Mouse (Mus musculus): Measurements from ENCODE around the gene Mical2. TPM values are rescaled to one million over a fixed set of nuclear protein-coding genes. Genes with fewer than 3 reads are reported as not detected.

Mical2 gene
- total RNA-seq, 2 experiments from 2014 or later: 691 to 703 TPM

GRCm38 (mm10) chr7:112407597-112407996 is 181.9 kb downstream of the Mical2 start:
- peak; percentile 40 to 45 for DNase-seq

DNA sequence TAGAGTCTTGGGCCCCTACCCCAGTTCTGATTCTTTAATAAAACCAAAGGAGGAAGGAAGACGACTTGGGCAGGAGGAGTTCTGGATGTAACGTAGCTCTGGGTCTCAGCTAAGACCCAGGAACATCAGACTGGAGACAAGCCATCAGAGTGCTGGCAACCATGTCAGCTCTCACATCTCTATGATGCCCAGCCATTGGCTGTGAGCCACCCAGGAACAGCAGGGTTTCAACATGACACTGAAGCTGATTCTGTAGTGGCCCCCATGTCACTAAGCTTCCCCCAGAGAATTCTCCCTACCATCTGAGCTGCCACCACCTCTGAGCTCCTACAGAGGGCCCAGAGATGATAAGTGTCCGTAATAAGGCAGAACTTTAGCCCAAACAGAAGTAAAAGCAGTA is 184.3 kb downstream of the Mical2 start:
- no peak for DNase-seq

GRCm38 (mm10) chr7:112413286-112413685 is 187.6 kb downstream of the Mical2 start:
- DNase-seq: no peak

GRCm38 (mm10) chr7:112416058-112416526 is 190.4 kb downstream of the Mical2 start:
- no peak for DNase-seq

DNA sequence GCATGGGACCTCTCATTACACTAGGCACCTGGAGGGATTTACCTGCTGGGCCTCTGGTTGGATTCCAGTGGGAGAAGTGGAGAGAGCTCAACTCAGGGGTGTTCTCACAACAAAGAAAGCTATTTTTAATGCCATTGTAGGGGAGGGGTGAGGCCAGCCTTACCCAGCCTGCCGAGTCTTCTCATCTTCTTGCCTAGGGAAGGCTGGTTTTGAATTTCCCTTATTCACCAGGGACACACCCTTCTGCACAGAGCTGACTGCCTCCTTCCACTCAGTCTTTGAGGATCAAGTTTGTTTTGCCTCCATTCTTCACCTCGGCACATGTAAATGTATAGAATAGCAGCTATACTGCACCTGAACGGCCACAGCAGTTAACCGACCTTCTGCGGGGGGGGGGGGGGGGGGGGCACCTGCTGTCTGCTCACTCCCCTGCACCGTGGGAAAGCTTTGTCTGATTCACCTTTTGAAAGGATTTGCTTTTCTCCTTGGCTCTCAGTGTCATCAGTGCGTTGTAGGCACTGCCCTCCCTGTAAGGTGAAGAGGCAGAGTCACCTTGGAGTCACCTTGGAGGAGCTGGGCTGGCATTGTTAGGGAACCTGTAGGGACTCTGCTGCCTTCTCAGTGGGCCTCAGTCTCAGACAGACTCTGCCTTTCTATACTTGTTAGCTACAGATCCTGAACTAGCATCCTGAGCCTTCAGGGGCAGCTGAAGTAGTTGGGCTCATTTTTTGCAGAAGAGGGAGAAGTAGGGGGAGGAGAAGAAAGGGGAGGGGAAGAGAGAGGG is 191.3 kb downstream of the Mical2 start:
- no peak for DNase-seq

DNA sequence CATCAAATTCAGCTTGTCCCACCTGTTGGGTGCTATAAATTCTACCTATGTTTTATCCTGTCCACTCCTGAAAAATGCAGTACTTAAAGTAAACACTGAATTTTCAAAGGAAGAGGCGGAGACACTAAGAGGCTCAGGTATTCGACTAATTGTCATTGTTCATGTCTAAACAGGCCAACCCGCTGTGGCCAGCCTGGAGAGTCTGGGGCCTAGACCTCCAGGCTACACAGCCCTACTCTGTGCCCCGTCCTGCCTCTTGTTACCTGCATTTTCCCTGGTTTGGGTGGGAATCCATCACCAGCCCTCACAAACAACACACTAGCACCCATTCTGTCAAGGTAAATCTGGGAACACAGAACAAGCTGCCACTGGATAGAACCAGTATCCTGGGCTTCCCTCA is 191.9 kb downstream of the Mical2 start:
- DNase-seq: no peak

- no peak for DNase-seq
Observed at GRCm38 (mm10) chr7:112423438-112423837, 197.8 kb downstream of the Mical2 start.

GRCm38 (mm10) chr7:112426811-112427210 is 201.2 kb downstream of the Mical2 start:
- DNase-seq: no peak

GRCm38 (mm10) chr7:112427357-112428157 is 201.9 kb downstream of the Mical2 start, which contains the start of gene Parva:
TSS of gene Parva (plus strand) at chr7:112427505.
- DNase-seq: peak; percentile 59 to 66

DNA sequence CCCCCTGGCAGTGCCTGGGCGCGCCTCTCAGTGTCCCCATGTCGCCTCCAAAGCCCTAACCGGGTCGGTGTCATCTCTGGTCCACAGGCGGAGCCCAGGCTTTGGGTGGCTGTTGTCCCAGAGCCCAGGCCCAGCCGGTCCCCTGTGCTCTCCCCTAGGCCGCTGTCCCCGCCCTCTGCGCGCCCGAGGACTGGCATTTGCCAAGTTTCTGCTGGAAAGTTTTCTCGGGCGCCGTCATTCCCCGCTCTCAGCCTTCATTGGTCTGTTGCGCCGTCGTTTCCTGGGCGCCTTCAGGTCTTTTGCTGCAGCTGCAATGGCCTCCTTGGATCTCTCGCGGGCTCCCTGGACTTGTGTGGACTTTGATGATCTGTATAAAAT is 202.5 kb downstream of the Mical2 start:
- DNase-seq: peak in 1 of 2 experiments; percentile 69

- DNase-seq: no peak
Observed at GRCm38 (mm10) chr7:112439846-112440245, 214.2 kb downstream of the Mical2 start.

- no peak for DNase-seq
Observed at GRCm38 (mm10) chr7:112444152-112444984, 218.7 kb downstream of the Mical2 start.

- DNase-seq: no peak
Observed at GRCm38 (mm10) chr7:112444985-112445367, 219.3 kb downstream of the Mical2 start.

- no peak for DNase-seq
Observed at GRCm38 (mm10) chr7:112446498-112446897, 220.8 kb downstream of the Mical2 start.

- no peak for DNase-seq
Observed at GRCm38 (mm10) chr7:112449954-112450700, 224.5 kb downstream of the Mical2 start.

- DNase-seq: no peak
Observed at GRCm38 (mm10) chr7:112452471-112452870, 226.8 kb downstream of the Mical2 start.

DNA sequence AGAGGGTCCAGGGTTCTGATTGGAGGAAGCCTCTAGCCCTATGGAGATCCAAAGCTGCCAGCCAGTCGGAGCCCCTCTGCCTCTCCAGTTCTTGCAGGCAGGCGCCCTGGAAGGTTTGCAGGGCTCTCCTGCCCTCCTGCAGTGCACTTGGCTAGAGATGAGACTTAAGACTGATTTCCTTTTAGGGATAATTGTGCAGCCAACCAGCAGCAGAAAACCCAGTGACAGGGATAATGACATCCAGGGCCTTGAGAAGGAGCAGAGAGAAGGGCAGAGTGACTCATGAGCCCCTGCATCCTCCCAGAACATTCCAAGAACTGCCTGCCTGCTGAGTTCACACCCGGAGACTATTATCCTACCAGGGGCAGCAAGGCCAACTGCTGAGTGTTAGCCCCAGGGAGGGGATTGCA is 228.2 kb downstream of the Mical2 start:
- DNase-seq: no peak

DNA sequence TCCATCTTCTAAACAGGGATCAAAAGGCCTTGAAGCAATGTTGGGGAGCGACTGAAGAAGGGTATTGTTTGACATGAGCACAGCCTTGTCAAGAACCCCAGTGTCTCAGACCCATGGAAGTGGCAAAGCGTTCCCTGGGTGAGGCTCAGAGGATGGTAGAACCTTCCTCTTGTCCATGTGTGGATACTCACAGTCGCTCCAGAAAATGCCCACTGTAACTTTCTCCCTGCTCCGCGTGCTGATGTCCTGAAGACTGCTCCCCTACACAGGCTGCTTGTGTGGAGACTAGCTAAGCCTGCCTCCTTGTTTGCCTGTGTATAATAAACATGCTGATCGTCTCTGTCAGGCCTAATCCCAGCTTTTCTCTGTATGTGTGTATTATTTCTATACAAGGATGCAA is 228.7 kb downstream of the Mical2 start:
- no peak for DNase-seq

DNA sequence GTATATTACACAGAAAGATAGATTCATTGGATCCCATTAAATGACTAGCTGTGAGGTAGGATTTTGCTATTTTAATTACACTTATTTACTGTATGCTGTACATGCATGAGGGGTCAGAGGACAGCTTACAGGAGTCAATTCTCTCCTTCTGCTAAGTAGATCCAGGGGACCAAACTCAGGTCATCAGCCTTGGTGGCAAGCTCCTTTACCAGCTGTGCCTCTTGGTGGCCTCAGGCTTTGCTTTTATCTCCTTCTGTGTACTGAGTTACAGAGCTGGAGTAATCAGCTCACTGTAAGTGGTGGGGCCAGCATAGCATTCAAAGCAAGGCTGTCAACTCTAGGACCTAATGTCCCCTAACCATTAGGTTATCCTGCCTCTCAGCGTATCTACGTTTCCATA is 229.3 kb downstream of the Mical2 start:
- DNase-seq: no peak

- no peak for DNase-seq
Observed at GRCm38 (mm10) chr7:112455566-112456110, 230.0 kb downstream of the Mical2 start.

- DNase-seq: no peak
Observed at GRCm38 (mm10) chr7:112457373-112457772, 231.7 kb downstream of the Mical2 start.

- no peak for DNase-seq
Observed at GRCm38 (mm10) chr7:112457920-112458319, 232.3 kb downstream of the Mical2 start.
